Mouse (Mus musculus): Measurements from ENCODE around the gene Gm43738. TPM values are rescaled to one million over a fixed set of nuclear protein-coding genes. Genes with fewer than 3 reads are reported as not detected.

Gene Gm43738
- polyA plus RNA-seq, 1 experiment from 2014 or later: not detected

GRCm38 (mm10) chr3:89077383-89077782, 23.5 kb downstream of the Gm43738 start:
- Histone ChIP-seq H3K4me1 (replicated peaks) (no peaks in the 10 kb centered on the region), H3K9me3 (no peaks in the 10 kb centered on the region), H3K27me3 (no peaks in the 10 kb centered on the region), H3K4me3 (no peak overlapping the region), H3K4me2 (no peak overlapping the region), H3K36me3 (peaks cover 78% of the 10 kb centered on the region), H3K9ac (no peak overlapping the region), H3K27ac (no peak overlapping the region)
- ATAC-seq (ENCODE audit: low FRiP score): no peak
- WGBS: 94% methylated on average over 9 of the region's 9 CpGs

GRCm38 (mm10) chr3:89067265-89067664, 33.6 kb downstream of the Gm43738 start:
- ATAC-seq (ENCODE audit: low FRiP score): no peak
- H3K36me3 ChIP-seq: peaks cover 92% of the 10 kb centered on the region
- no peaks in the 10 kb centered on the region for H3K4me1 ChIP-seq (replicated peaks)
- H3K9me3 ChIP-seq: no peaks in the 10 kb centered on the region
- H3K27ac ChIP-seq: no peak overlapping the region
- H3K4me2 ChIP-seq: no peak overlapping the region
- H3K9ac ChIP-seq: no peak overlapping the region
- H3K27me3 ChIP-seq: no peaks in the 10 kb centered on the region
- no peak overlapping the region for H3K4me3 ChIP-seq

GRCm38 (mm10) chr3:89061696-89062095, 39.2 kb downstream of the Gm43738 start:
- Histone ChIP-seq H3K27me3 (no peaks in the 10 kb centered on the region), H3K9ac (no peak overlapping the region), H3K9me3 (no peaks in the 10 kb centered on the region), H3K4me2 (no peak overlapping the region), H3K36me3 (peaks cover 88% of the 10 kb centered on the region), H3K27ac (no peak overlapping the region), H3K4me3 (no peak overlapping the region), H3K4me1 (replicated peaks) (no peaks in the 10 kb centered on the region)
- no peak for ATAC-seq (ENCODE audit: low FRiP score)
- 29% methylated on average over 3 of the region's 3 CpGs for WGBS

- no peak overlapping the region for H3K4me2 ChIP-seq
- no peaks in the 10 kb centered on the region for H3K9me3 ChIP-seq
- ATAC-seq (ENCODE audit: low FRiP score): no peak
- H3K4me1 ChIP-seq (replicated peaks): no peaks in the 10 kb centered on the region
- H3K4me3 ChIP-seq: no peak overlapping the region
- H3K27me3 ChIP-seq: no peaks in the 10 kb centered on the region
- H3K9ac ChIP-seq: no peak overlapping the region
- H3K36me3 ChIP-seq: peaks cover 80% of the 10 kb centered on the region
- WGBS: 81% methylated on average over 3 of the region's 3 CpGs
- no peak overlapping the region for H3K27ac ChIP-seq
These were observed 42.1 kb downstream of the Gm43738 start for GRCm38 (mm10) chr3:89058783-89059182.

- H3K4me1 ChIP-seq (replicated peaks): no peaks in the 10 kb centered on the region
- no peaks in the 10 kb centered on the region for H3K9me3 ChIP-seq
- H3K9ac ChIP-seq: no peak overlapping the region
- no peak for ATAC-seq (ENCODE audit: low FRiP score)
- no peak overlapping the region for H3K27ac ChIP-seq
- WGBS: 94% methylated on average over 9 of the region's 9 CpGs
- no peaks in the 10 kb centered on the region for H3K27me3 ChIP-seq
- no peak overlapping the region for H3K4me2 ChIP-seq
- H3K36me3 ChIP-seq: peaks cover 79% of the 10 kb centered on the region
- H3K4me3 ChIP-seq: no peak overlapping the region
These were observed 42.5 kb downstream of the Gm43738 start for GRCm38 (mm10) chr3:89058361-89058760.

- H3K9me3 ChIP-seq: no peaks in the 10 kb centered on the region
- no peak overlapping the region for H3K4me2 ChIP-seq
- no peak overlapping the region for H3K4me3 ChIP-seq
- ATAC-seq (ENCODE audit: low FRiP score): no peak
- H3K9ac ChIP-seq: no peak overlapping the region
- H3K27me3 ChIP-seq: no peaks in the 10 kb centered on the region
- H3K4me1 ChIP-seq (replicated peaks): no peaks in the 10 kb centered on the region
- H3K36me3 ChIP-seq: peaks cover 74% of the 10 kb centered on the region
- 84% methylated on average over 4 of the region's 4 CpGs for WGBS
- H3K27ac ChIP-seq: no peak overlapping the region
These were observed 57.5 kb downstream of the Gm43738 start for GRCm38 (mm10) chr3:89043359-89043758.

Other genes with a start within 250 kb of the Gm43738 start
- gene Msto1, start 187.1 kb downstream of the Gm43738 start, polyA plus RNA-seq (2015; fragmentation: Nextera tagmentation; extraction: Ambion mirVana): 43.1 and 48.4 TPM in 2 replicates
- gene Ash1l, start 150.5 kb downstream of the Gm43738 start, polyA plus RNA-seq (2015; fragmentation: Nextera tagmentation; extraction: Ambion mirVana): 21.5 and 22.5 TPM in 2 replicates
- gene Dap3, start 149.9 kb downstream of the Gm43738 start, polyA plus RNA-seq (2015; fragmentation: Nextera tagmentation; extraction: Ambion mirVana): 135 and 140 TPM in 2 replicates
- gene Rusc1, start 7.8 kb downstream of the Gm43738 start, polyA plus RNA-seq (2015; fragmentation: Nextera tagmentation; extraction: Ambion mirVana): 74.5 and 76.0 TPM in 2 replicates
- 312 and 322 TPM in 2 replicates for gene Fdps, start 860 bp upstream of the Gm43738 start, polyA plus RNA-seq (2015; fragmentation: Nextera tagmentation; extraction: Ambion mirVana)
- 0.30 TPM in 1 of 2 replicates, not detected in the other for gene Pklr, start 35.0 kb upstream of the Gm43738 start, polyA plus RNA-seq (2015; fragmentation: Nextera tagmentation; extraction: Ambion mirVana)
- 33.5 and 35.1 TPM in 2 replicates for gene Hcn3, start 59.1 kb upstream of the Gm43738 start, polyA plus RNA-seq (2015; fragmentation: Nextera tagmentation; extraction: Ambion mirVana)
- gene Clk2, start 63.7 kb upstream of the Gm43738 start, polyA plus RNA-seq (2015; fragmentation: Nextera tagmentation; extraction: Ambion mirVana): 23.5 and 24.5 TPM in 2 replicates
- 127 and 130 TPM in 2 replicates for gene Scamp3, start 76.4 kb upstream of the Gm43738 start, polyA plus RNA-seq (2015; fragmentation: Nextera tagmentation; extraction: Ambion mirVana)
- gene Fam189b, start 82.0 kb upstream of the Gm43738 start, polyA plus RNA-seq (2015; fragmentation: Nextera tagmentation; extraction: Ambion mirVana): 29.9 and 30.0 TPM in 2 replicates
- 47.9 TPM in 2 replicates for gene Gba, start 101.8 kb upstream of the Gm43738 start, polyA plus RNA-seq (2015; fragmentation: Nextera tagmentation; extraction: Ambion mirVana)
- gene Thbs3, start 114.1 kb upstream of the Gm43738 start, polyA plus RNA-seq (2015; fragmentation: Nextera tagmentation; extraction: Ambion mirVana): 53.5 and 60.7 TPM in 2 replicates
- 161 and 166 TPM in 2 replicates for gene Mtx1, start 126.0 kb upstream of the Gm43738 start, polyA plus RNA-seq (2015; fragmentation: Nextera tagmentation; extraction: Ambion mirVana)
- 1.3 and 2.8 TPM in 2 replicates for gene Muc1, start 128.0 kb upstream of the Gm43738 start, polyA plus RNA-seq (2015; fragmentation: Nextera tagmentation; extraction: Ambion mirVana)
- 205 and 209 TPM in 2 replicates for gene Krtcap2, start 144.9 kb upstream of the Gm43738 start, polyA plus RNA-seq (2015; fragmentation: Nextera tagmentation; extraction: Ambion mirVana)
- gene Trim46, start 145.2 kb upstream of the Gm43738 start, polyA plus RNA-seq (2015; fragmentation: Nextera tagmentation; extraction: Ambion mirVana): 64.3 and 68.1 TPM in 2 replicates
- gene Dpm3, start 158.3 kb upstream of the Gm43738 start, polyA plus RNA-seq (2015; fragmentation: Nextera tagmentation; extraction: Ambion mirVana): 74.4 and 76.2 TPM in 2 replicates
- gene Slc50a1, start 169.5 kb upstream of the Gm43738 start, polyA plus RNA-seq (2015; fragmentation: Nextera tagmentation; extraction: Ambion mirVana): 34.6 and 38.0 TPM in 2 replicates
- 12.1 and 12.4 TPM in 2 replicates for gene Efna1, start 180.0 kb upstream of the Gm43738 start, polyA plus RNA-seq (2015; fragmentation: Nextera tagmentation; extraction: Ambion mirVana)
- gene Efna3, start 221.9 kb upstream of the Gm43738 start, polyA plus RNA-seq (2015; fragmentation: Nextera tagmentation; extraction: Ambion mirVana): 46.8 and 49.7 TPM in 2 replicates
- 8.6 and 9.8 TPM in 2 replicates for gene Efna4, start 236.9 kb upstream of the Gm43738 start, polyA plus RNA-seq (2015; fragmentation: Nextera tagmentation; extraction: Ambion mirVana)
- gene Adam15, start 248.9 kb upstream of the Gm43738 start, polyA plus RNA-seq (2015; fragmentation: Nextera tagmentation; extraction: Ambion mirVana): 41.5 and 47.0 TPM in 2 replicates